18 mouse cellular contexts compared by ENCODE assay signal in the genomic region with DNA sequence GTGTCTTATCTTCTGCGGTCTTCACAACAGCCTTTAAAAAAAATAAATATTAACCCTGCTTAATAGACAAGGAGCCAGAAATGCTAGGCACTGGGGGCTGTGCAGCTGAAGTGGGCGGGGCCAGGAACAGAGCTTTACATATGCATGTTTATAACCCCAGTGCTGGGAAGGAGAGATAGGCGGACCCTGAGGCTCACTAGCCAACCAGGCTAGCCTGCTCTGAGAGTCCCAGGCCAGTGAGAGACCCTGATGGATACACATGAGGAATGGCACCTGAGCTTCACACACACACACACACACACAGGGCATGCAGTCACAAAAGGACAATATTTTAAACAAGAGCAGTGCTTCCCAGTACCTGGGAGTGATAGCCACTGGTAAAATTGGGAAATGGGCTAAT. TPM values are rescaled to one million over a fixed set of nuclear protein-coding genes. Genes with fewer than 3 reads are reported as not detected.
DNase-seq lines count a peak whose midpoint lies in the region; ATAC-seq and TF ChIP-seq lines count a peak whose summit lies in the region.
"Had no signal": no experiment of that assay in that cellular context is flagged by ENCODE, and none has a peak within 500 bp of the region (broad histone marks: within the 10 kb centered on the region; RNA-seq: fewer than 3 reads in every experiment).

No protein-coding gene starts in this region.

- no peak for TF ChIP-seq CTCF in olfactory bulb, adult 2 months (IDR thresholded peaks at IDR 0.05; ENCODE audit: insufficient read depth, low read depth, low read length)

- TF ChIP-seq POLR2A in olfactory bulb, adult 2 months (IDR thresholded peaks at IDR 0.05; ENCODE audit: insufficient read depth, low read depth, low read length), result no peak

- 71% methylated on average over 3 of the region's 3 CpGs for WGBS in forebrain, embryonic 14.5 days
- WGBS in forebrain, embryonic 11.5 days, result 83% methylated on average over 3 of the region's 3 CpGs
- WGBS in hindbrain, embryonic 13.5 days, result 68% methylated on average over 3 of the region's 3 CpGs
- WGBS in hindbrain, embryonic 10.5 days, result 77% methylated on average over 3 of the region's 3 CpGs
- WGBS in midbrain, embryonic 16.5 days, result 75% methylated on average over 3 of the region's 3 CpGs
- WGBS in midbrain, embryonic 11.5 days, result 71% methylated on average over 3 of the region's 3 CpGs
- WGBS in olfactory bulb, adult 2 months, result 80% methylated on average over 3 of the region's 3 CpGs
- 71% methylated on average over 3 of the region's 3 CpGs for WGBS in kidney, embryonic 16.5 days

- H3K4me3 ChIP-seq in forebrain, embryonic 14.5 days (ENCODE audit: low read depth, low read length), result no peak overlapping the region
- H3K4me3 ChIP-seq in forebrain, embryonic 11.5 days (ENCODE audit: low read depth, low read length), result no peak overlapping the region
- H3K4me3 ChIP-seq in hindbrain, embryonic 13.5 days, result no peak overlapping the region
- H3K4me3 ChIP-seq in hindbrain, embryonic 10.5 days, result no peak overlapping the region
- no peak overlapping the region for H3K4me3 ChIP-seq in midbrain, embryonic 16.5 days (ENCODE audit: low read depth, low read length)
- no peak overlapping the region for H3K4me3 ChIP-seq in midbrain, embryonic 11.5 days (ENCODE audit: low read depth, low read length)
- H3K4me3 ChIP-seq in olfactory bulb, adult 2 months (ENCODE audit: insufficient read depth, low read depth, low read length), result no peak overlapping the region
- H3K4me3 ChIP-seq in kidney, embryonic 16.5 days (ENCODE audit: low read length), result no peak overlapping the region
- H3K4me3 ChIP-seq: embryonic facial prominence, embryonic 10.5 days; heart, embryonic 15.5 days; left cerebral cortex, adult 2 months had no signal

- no peaks in the 10 kb centered on the region for H3K36me3 ChIP-seq in forebrain, embryonic 14.5 days (ENCODE audit: control insufficient read depth, insufficient read depth, low read length)
- no peaks in the 10 kb centered on the region for H3K36me3 ChIP-seq in forebrain, embryonic 11.5 days (ENCODE audit: control insufficient read depth, insufficient read depth, low read length)
- H3K36me3 ChIP-seq in hindbrain, embryonic 13.5 days, result no peaks in the 10 kb centered on the region
- no peaks in the 10 kb centered on the region for H3K36me3 ChIP-seq in hindbrain, embryonic 10.5 days
- no peaks in the 10 kb centered on the region for H3K36me3 ChIP-seq in midbrain, embryonic 16.5 days (ENCODE audit: control insufficient read depth, insufficient read depth, low read length)
- no peaks in the 10 kb centered on the region for H3K36me3 ChIP-seq in midbrain, embryonic 11.5 days (ENCODE audit: control insufficient read depth, insufficient read depth, low read length)
- no peaks in the 10 kb centered on the region for H3K36me3 ChIP-seq in kidney, embryonic 16.5 days (ENCODE audit: insufficient read depth, low read length)
- H3K36me3 ChIP-seq: embryonic facial prominence, embryonic 10.5 days; heart, embryonic 15.5 days had no signal

- no peaks in the 10 kb centered on the region for H3K27me3 ChIP-seq in forebrain, embryonic 14.5 days (replicated peaks; ENCODE audit: control insufficient read depth, insufficient read depth, low read length)
- H3K27me3 ChIP-seq in forebrain, embryonic 11.5 days (ENCODE audit: control insufficient read depth, insufficient read depth, low read length), result no peaks in the 10 kb centered on the region
- peaks cover 8% of the 10 kb centered on the region for H3K27me3 ChIP-seq in hindbrain, embryonic 13.5 days
- peaks cover 6% of the 10 kb centered on the region; the same call in 1 of the 2 replicates for H3K27me3 ChIP-seq in hindbrain, embryonic 10.5 days (ENCODE audit: insufficient read depth, poor library complexity, severe bottlenecking)
- no peaks in the 10 kb centered on the region for H3K27me3 ChIP-seq in midbrain, embryonic 16.5 days (ENCODE audit: control insufficient read depth, insufficient read depth, low read depth, low read length)
- H3K27me3 ChIP-seq in midbrain, embryonic 11.5 days (ENCODE audit: control insufficient read depth, insufficient read depth, low read length), result no peaks in the 10 kb centered on the region
- no peaks in the 10 kb centered on the region for H3K27me3 ChIP-seq in kidney, embryonic 16.5 days (ENCODE audit: insufficient read depth, low read length)
- H3K27me3 ChIP-seq: heart, embryonic 15.5 days had no signal

- H3K4me2 ChIP-seq in forebrain, embryonic 14.5 days (ENCODE audit: low read length), result no peak overlapping the region
- no peak overlapping the region for H3K4me2 ChIP-seq in forebrain, embryonic 11.5 days (ENCODE audit: low read depth, low read length, severe bottlenecking)
- no peak overlapping the region for H3K4me2 ChIP-seq in hindbrain, embryonic 13.5 days
- H3K4me2 ChIP-seq in midbrain, embryonic 16.5 days (ENCODE audit: low read length), result no peak overlapping the region
- H3K4me2 ChIP-seq in midbrain, embryonic 11.5 days, result no peak overlapping the region
- no peak overlapping the region for H3K4me2 ChIP-seq in kidney, embryonic 16.5 days (replicated peaks; ENCODE audit: low read depth, low read length)
- H3K4me2 ChIP-seq: heart, embryonic 15.5 days; liver, embryonic 11.5 days had no signal

- peaks cover 3% of the 10 kb centered on the region; the same call in 1 of the 2 replicates for H3K9me3 ChIP-seq in forebrain, embryonic 14.5 days (replicated peaks; ENCODE audit: control insufficient read depth, low read length)
- H3K9me3 ChIP-seq in forebrain, embryonic 11.5 days (ENCODE audit: control insufficient read depth, low read length), result no peaks in the 10 kb centered on the region
- H3K9me3 ChIP-seq in hindbrain, embryonic 13.5 days, result 0 out of 2 replicates have a peak, but pooled peaks cover 4% of the 10 kb centered on the region
- peaks cover 2% of the 10 kb centered on the region; the same call in 1 of the 2 replicates for H3K9me3 ChIP-seq in hindbrain, embryonic 10.5 days
- no peaks in the 10 kb centered on the region for H3K9me3 ChIP-seq in midbrain, embryonic 16.5 days (replicated peaks; ENCODE audit: control insufficient read depth, low read length, poor library complexity, severe bottlenecking)
- H3K9me3 ChIP-seq in midbrain, embryonic 11.5 days (ENCODE audit: control insufficient read depth, low read length), result no peaks in the 10 kb centered on the region
- no peaks in the 10 kb centered on the region; the same call in 1 of the 2 replicates for H3K9me3 ChIP-seq in kidney, embryonic 16.5 days (ENCODE audit: low read length)
- H3K9me3 ChIP-seq: embryonic facial prominence, embryonic 10.5 days; heart, embryonic 15.5 days had no signal

- peaks cover 9% of the 10 kb centered on the region for H3K4me1 ChIP-seq in forebrain, embryonic 14.5 days (ENCODE audit: control insufficient read depth, insufficient read depth, low read length)
- H3K4me1 ChIP-seq in forebrain, embryonic 11.5 days (replicated peaks; ENCODE audit: control insufficient read depth, insufficient read depth, low read length), result peaks cover 2% of the 10 kb centered on the region; the same call in 1 of the 2 replicates
- H3K4me1 ChIP-seq in hindbrain, embryonic 13.5 days (replicated peaks), result peaks cover 18% of the 10 kb centered on the region
- peaks cover 12% of the 10 kb centered on the region for H3K4me1 ChIP-seq in hindbrain, embryonic 10.5 days (replicated peaks)
- peaks cover 8% of the 10 kb centered on the region; the same call in 1 of the 2 replicates for H3K4me1 ChIP-seq in midbrain, embryonic 16.5 days (ENCODE audit: control insufficient read depth, insufficient read depth, low read length)
- H3K4me1 ChIP-seq in midbrain, embryonic 11.5 days (ENCODE audit: control insufficient read depth, insufficient read depth, low read length), result no peaks in the 10 kb centered on the region
- peaks cover 16% of the 10 kb centered on the region; the same call in 1 of the 2 replicates for H3K4me1 ChIP-seq in olfactory bulb, adult 2 months (ENCODE audit: control insufficient read depth, insufficient read depth, low read length)
- H3K4me1 ChIP-seq in kidney, embryonic 16.5 days (ENCODE audit: insufficient read depth, low read length), result peaks cover 6% of the 10 kb centered on the region; the same call in 1 of the 2 replicates

- ATAC-seq in forebrain, embryonic 14.5 days, result peak; percentile 32; the same call in 1 of the 2 replicates
- no peak for ATAC-seq in forebrain, embryonic 11.5 days (replicated peaks; ENCODE audit: low FRiP score)
- ATAC-seq in hindbrain, embryonic 13.5 days (ENCODE audit: low FRiP score), result no peak
- ATAC-seq in midbrain, embryonic 16.5 days, result no peak
- no peak for ATAC-seq in midbrain, embryonic 11.5 days (ENCODE audit: low FRiP score)
- no peak for ATAC-seq in kidney, embryonic 16.5 days (ENCODE audit: low FRiP score, low TSS enrichment)
- ATAC-seq: liver, postnatal 0 days; lung, postnatal 0 days had no signal

- H3K27ac ChIP-seq in forebrain, embryonic 14.5 days (ENCODE audit: low read depth, low read length), result 0 out of 2 replicates have a peak overlapping the region, but pooled peaks have one; percentile 3
- H3K27ac ChIP-seq in forebrain, embryonic 11.5 days (ENCODE audit: low read depth, low read length), result no peak overlapping the region
- H3K27ac ChIP-seq in hindbrain, embryonic 13.5 days, result no peak overlapping the region; the same call in 1 of the 2 replicates
- no peak overlapping the region for H3K27ac ChIP-seq in hindbrain, embryonic 10.5 days
- H3K27ac ChIP-seq in midbrain, embryonic 16.5 days (ENCODE audit: low read length), result no peak overlapping the region
- H3K27ac ChIP-seq in midbrain, embryonic 11.5 days (ENCODE audit: low read depth, low read length), result no peak overlapping the region
- H3K27ac ChIP-seq in olfactory bulb, adult 2 months (ENCODE audit: insufficient read depth, low read depth, low read length), result 0 out of 2 replicates have a peak overlapping the region, but pooled peaks have one; percentile 5
- no peak overlapping the region for H3K27ac ChIP-seq in kidney, embryonic 16.5 days (ENCODE audit: low read length)
- H3K27ac ChIP-seq: embryonic facial prominence, embryonic 10.5 days; heart, embryonic 15.5 days; left cerebral cortex, adult 2 months; macrophage had no signal

- DNase-seq in forebrain, embryonic 14.5 days (ENCODE audit: low spot score), result no peak
- no peak for DNase-seq in forebrain, embryonic 11.5 days (ENCODE audit: low spot score)
- DNase-seq in hindbrain, embryonic 10.5 days (ENCODE audit: low spot score), result no peak
- no peak for DNase-seq in midbrain, embryonic 11.5 days (ENCODE audit: low spot score, missing footprints)
- DNase-seq: liver, postnatal 0 days; right cerebral cortex, postnatal 4 days; thymus, postnatal 25 days had no signal

- no peak overlapping the region for H3K9ac ChIP-seq in forebrain, embryonic 14.5 days (ENCODE audit: low read length)
- no peak overlapping the region for H3K9ac ChIP-seq in forebrain, embryonic 11.5 days (ENCODE audit: low read length)
- H3K9ac ChIP-seq in hindbrain, embryonic 13.5 days, result 0 out of 2 replicates have a peak overlapping the region, but pooled peaks have one; percentile 20
- H3K9ac ChIP-seq in midbrain, embryonic 16.5 days (ENCODE audit: low read depth, low read length), result 0 out of 2 replicates have a peak overlapping the region, but pooled peaks have one; percentile 11
- H3K9ac ChIP-seq in midbrain, embryonic 11.5 days (ENCODE audit: low read length), result no peak overlapping the region
- H3K9ac ChIP-seq in kidney, embryonic 16.5 days (replicated peaks; ENCODE audit: low read length), result no peak overlapping the region
- H3K9ac ChIP-seq: heart, embryonic 15.5 days; liver, postnatal 0 days had no signal

RNA-seq across cellular contexts. Expression of a gene that starts 54.1 kb away (rescaled TPM):
- polyA plus RNA-seq in forebrain, embryonic 14.5 days (2014; fragmentation: Nextera tagmentation; extraction: Ambion mirVana), result 0.27 and 0.30 TPM in 2 replicates
- 0.21 TPM in 1 of 2 replicates, not detected in the other for polyA plus RNA-seq in forebrain, embryonic 11.5 days (2014; fragmentation: Nextera tagmentation; extraction: Ambion mirVana)
- polyA plus RNA-seq in hindbrain, embryonic 13.5 days (2015; fragmentation: Nextera tagmentation; extraction: Ambion mirVana), result 0.48 and 0.63 TPM in 2 replicates
- polyA plus RNA-seq in hindbrain, embryonic 10.5 days (2016; fragmentation: Nextera tagmentation; extraction: Ambion mirVana), result 1.0 and 1.2 TPM in 2 replicates
- polyA plus RNA-seq in midbrain, embryonic 16.5 days (2015; fragmentation: Nextera tagmentation; extraction: Ambion mirVana), result 0.53 and 0.75 TPM in 2 replicates
- polyA plus RNA-seq in midbrain, embryonic 11.5 days (2014; fragmentation: Nextera tagmentation; extraction: Ambion mirVana), result 0.52 and 0.78 TPM in 2 replicates
- polyA plus RNA-seq in olfactory bulb, adult 2 months (2012; ENCODE audit: insufficient read depth, insufficient read length, low replicate concordance, missing spikeins), result not detected in 2 replicates
- polyA plus RNA-seq in kidney, embryonic 16.5 days (2015; fragmentation: Nextera tagmentation; extraction: Ambion mirVana), result 36.9 and 37.1 TPM in 2 replicates
- polyA plus RNA-seq: adrenal gland, adult 2 months; macrophage had no signal

Comparison
In these comparisons a context has a peak if more than half of its experiments do, and no peak if none do; other contexts are left out.
1. H3K27ac ChIP-seq: peak in forebrain, embryonic 14.5 days (single experiment) and olfactory bulb, adult 2 months (single experiment); none in forebrain, embryonic 11.5 days (single experiment), hindbrain, embryonic 13.5 days (single experiment), hindbrain, embryonic 10.5 days (single experiment), midbrain, embryonic 16.5 days (single experiment), midbrain, embryonic 11.5 days (single experiment) and kidney, embryonic 16.5 days (single experiment).
2. H3K9ac ChIP-seq: peak in hindbrain, embryonic 13.5 days (single experiment) and midbrain, embryonic 16.5 days (single experiment); none in forebrain, embryonic 14.5 days (single experiment), forebrain, embryonic 11.5 days (single experiment), midbrain, embryonic 11.5 days (single experiment) and kidney, embryonic 16.5 days (single experiment).